Mouse (Mus musculus) embryonic facial prominence, embryonic 13.5 days (tissue): ENCODE measurements around the gene Gm20721. TPM values are rescaled to one million over a fixed set of nuclear protein-coding genes. Genes with fewer than 3 reads are reported as not detected.

Experiments
- polyA plus RNA-seq: library from polyadenylated mRNA; unstranded; fragments of >200 nt; fragmentation: Nextera tagmentation; extraction: Ambion mirVana; gene quantifications from 2 replicates; pipeline ENCODE4 v1.2.1, GENCODE M21; 2015

Gm20721 gene
- polyA plus RNA-seq, 1 experiment from 2014 or later: 17.1 TPM

Other genes with a start within 250 kb of the Gm20721 start
- 52.0 and 55.7 TPM in 2 replicates for gene Npepl1, start 236.4 kb downstream of the Gm20721 start, polyA plus RNA-seq
- gene Gnas, start 62.4 kb downstream of the Gm20721 start, polyA plus RNA-seq: 1,664 and 1,723 TPM in 2 replicates
- 131 and 140 TPM in 2 replicates for gene Nelfcd, start 69.1 kb upstream of the Gm20721 start, polyA plus RNA-seq
- gene Ctsz, start 92.3 kb upstream of the Gm20721 start, polyA plus RNA-seq: 148 and 153 TPM in 2 replicates
- gene Tubb1, start 104.0 kb upstream of the Gm20721 start, polyA plus RNA-seq: 3.1 and 3.3 TPM in 2 replicates
- 779 and 911 TPM in 2 replicates for gene Atp5e, start 117.4 kb upstream of the Gm20721 start, polyA plus RNA-seq
- gene Prelid3b, start 126.4 kb upstream of the Gm20721 start, polyA plus RNA-seq: 108 TPM in 2 replicates